Mouse (Mus musculus) bone marrow, adult 2 months (tissue): ENCODE measurements around the gene Clip2.

ENCODE experiments used
- CTCF ChIP-seq: fragments of 200-500 bp; IDR thresholded peaks from 2 replicates; pipeline ENCODE4 v1.5.1; 2011; ENCODE audit warnings: low read length, control low read depth; ENCODE audit not compliant: control insufficient read depth, insufficient read depth
- POLR2A ChIP-seq: fragments of 200-500 bp; IDR thresholded peaks from 2 replicates; pipeline ENCODE4 v1.6.1; 2011; ENCODE audit warnings: low read depth, mild to moderate bottlenecking, control low read depth, low read length, borderline replicate concordance; ENCODE audit not compliant: control insufficient read depth

DNA sequence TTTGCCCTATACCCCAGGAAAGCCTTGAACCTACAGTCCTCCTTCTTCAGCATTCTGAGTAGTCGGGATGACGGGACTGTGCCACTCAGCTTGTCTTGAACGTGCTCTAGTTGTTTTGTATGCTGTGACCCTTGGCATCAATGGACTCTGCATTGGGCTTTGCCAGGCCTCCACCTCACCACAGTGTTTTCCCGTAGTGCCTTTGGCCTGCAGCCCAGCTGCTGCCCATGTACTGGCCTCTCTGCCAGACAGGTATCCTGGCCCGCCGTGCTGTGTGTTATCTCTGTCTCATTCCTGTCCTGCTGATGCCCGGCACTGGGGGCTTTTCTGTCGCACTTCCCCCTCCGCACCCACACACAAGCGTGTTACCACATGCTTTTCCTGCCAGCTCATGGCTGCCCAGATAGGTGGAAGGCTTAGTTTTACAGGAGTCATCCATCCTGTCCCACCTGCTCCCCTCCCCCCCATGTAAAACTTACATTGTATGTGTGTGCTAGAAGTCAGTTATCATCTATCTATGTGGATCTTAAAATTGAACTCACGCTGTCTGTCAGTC, 39.9 kb upstream of the Clip2 start:
- TF ChIP-seq CTCF = no peak
- no peak for TF ChIP-seq POLR2A
